Mouse (Mus musculus) gastrocnemius, postnatal 10 days (tissue): ENCODE measurements around the gene Slc6a9. TPM values are rescaled to one million over a fixed set of nuclear protein-coding genes. Genes with fewer than 3 reads are reported as not detected.

Experiments used
- DNase-seq: peaks from one replicate; pipeline ENCODE4 v3.0.0; 2021; ENCODE audit warnings: mixed read lengths
- long read RNA-seq, 2 experiments: library from polyadenylated mRNA; stranded (forward); transcript quantifications; one replicate each; pipeline ENCODE4 v2.0.0; 2021
- total RNA-seq, 2 experiments: library from RNA; stranded (reverse); gene quantifications; 2 replicates each; pipeline ENCODE4 v1.2.3; 2021

Gene Slc6a9
- total RNA-seq = 1 to 10 TPM; 5.6 to 6.7 TPM
- long read RNA-seq, experiment 1, transcript Slc6a9-201 (14 exons, 3,479 nt) = major isoform, 10 of 17 reads
- long read RNA-seq, experiment 1, partial matches to known transcripts = 3 of 17 reads
- long read RNA-seq, experiment 1, other reads (novel, unspliced or antisense) = 4 of 17 reads
- long read RNA-seq, experiment 2, partial matches to known transcripts = 0 of 5 reads
- long read RNA-seq, experiment 2, other reads (novel, unspliced or antisense) = 2 of 5 reads

GRCm38 (mm10) chr4:117834457-117834844 lies at the start of gene Slc6a9:
Gene Slc6a9, plus strand, starts transcription at chr4:117834506.
- DNase-seq = no peak

GRCm38 (mm10) chr4:117786963-117787362 lies 47.3 kb upstream of the Slc6a9 start:
- DNase-seq = no peak

- DNase-seq = no peak
These were observed 46.0 kb upstream of the Slc6a9 start for GRCm38 (mm10) chr4:117788308-117788707.

- no peak for DNase-seq
These were observed 34.4 kb upstream of the Slc6a9 start for GRCm38 (mm10) chr4:117799904-117800303.

GRCm38 (mm10) chr4:117806992-117807391 lies 27.3 kb upstream of the Slc6a9 start:
- DNase-seq = no peak

GRCm38 (mm10) chr4:117810933-117811332 lies 23.4 kb upstream of the Slc6a9 start:
- DNase-seq = no peak

GRCm38 (mm10) chr4:117813591-117814192 lies 20.6 kb upstream of the Slc6a9 start:
- no peak for DNase-seq

GRCm38 (mm10) chr4:117814333-117814732 lies 20.0 kb upstream of the Slc6a9 start:
- DNase-seq = no peak

- DNase-seq = no peak
These were observed 17.5 kb upstream of the Slc6a9 start for GRCm38 (mm10) chr4:117816776-117817175.

GRCm38 (mm10) chr4:117818032-117818431 lies 16.3 kb upstream of the Slc6a9 start:
- no peak for DNase-seq

- no peak for DNase-seq
These were observed 5.6 kb upstream of the Slc6a9 start for GRCm38 (mm10) chr4:117828572-117829145.

GRCm38 (mm10) chr4:117829260-117830123 lies 4.8 kb upstream of the Slc6a9 start:
- peak; percentile 72 for DNase-seq

GRCm38 (mm10) chr4:117830124-117830551 lies 4.2 kb upstream of the Slc6a9 start:
- DNase-seq = peak; percentile 73

GRCm38 (mm10) chr4:117830801-117831200 lies 3.5 kb upstream of the Slc6a9 start:
- no peak for DNase-seq

- no peak for DNase-seq
These were observed 2.8 kb upstream of the Slc6a9 start for GRCm38 (mm10) chr4:117831499-117831898.

GRCm38 (mm10) chr4:117831920-117832691 lies 2.2 kb upstream of the Slc6a9 start:
- DNase-seq = no peak

- peak; percentile 50 for DNase-seq
These were observed 682 bp downstream of the Slc6a9 start for GRCm38 (mm10) chr4:117834845-117835530.

GRCm38 (mm10) chr4:117835531-117836111 lies 1.3 kb downstream of the Slc6a9 start:
- peak; percentile 43 for DNase-seq

- DNase-seq = peak; percentile 84
These were observed 2.0 kb downstream of the Slc6a9 start for GRCm38 (mm10) chr4:117836204-117836767.

GRCm38 (mm10) chr4:117837271-117837670 lies 3.0 kb downstream of the Slc6a9 start:
- no peak for DNase-seq

- DNase-seq = no peak
These were observed 5.1 kb downstream of the Slc6a9 start for GRCm38 (mm10) chr4:117839366-117839765.
